Mouse (Mus musculus): ENCODE measurements at regions not wholly inside any gene's neighbourhood (a gene's known extent, or its start where the extent isn't known, plus 50 kb on each side); places are given as distances from the start of the nearest gene placed in this dataset.

- no peaks in the 10 kb centered on the region for H3K9me3 ChIP-seq (ENCODE audit: low read depth, low read length)
- H3K27ac ChIP-seq (ENCODE audit: low read depth), result no peak overlapping the region
- no peak for TF ChIP-seq CTCF (IDR thresholded peaks at IDR 0.05; ENCODE audit: low read depth)
- no peak overlapping the region for H3K4me3 ChIP-seq (ENCODE audit: low read depth, low read length)
- 62% methylated on average over 9 of the region's 9 CpGs for WGBS
- peaks cover 20% of the 10 kb centered on the region for H3K4me1 ChIP-seq (ENCODE audit: insufficient read depth)
- H3K9ac ChIP-seq, result no peak overlapping the region
- H3K27me3 ChIP-seq (ENCODE audit: insufficient read depth, low read length), result no peaks in the 10 kb centered on the region
- ATAC-seq (ENCODE audit: insufficient read depth) (no peak), DNase-seq (no peak)
- H3K36me3 ChIP-seq (ENCODE audit: insufficient read depth), result no peaks in the 10 kb centered on the region
- H3K4me2 ChIP-seq, result no peak overlapping the region
Observed at GRCm38 (mm10) chr7:129965281-129966051, 373.8 kb downstream of the Wdr11 start.

GRCm38 (mm10) chr7:129966771-129967170, 375.1 kb downstream of the Wdr11 start:
- Histone ChIP-seq H3K4me1 (ENCODE audit: insufficient read depth) (peaks cover 17% of the 10 kb centered on the region), H3K4me2 (no peak overlapping the region), H3K9me3 (ENCODE audit: low read depth, low read length) (no peaks in the 10 kb centered on the region), H3K36me3 (ENCODE audit: insufficient read depth) (no peaks in the 10 kb centered on the region), H3K9ac (no peak overlapping the region), H3K27ac (ENCODE audit: low read depth) (no peak overlapping the region), H3K4me3 (ENCODE audit: low read depth, low read length) (no peak overlapping the region), H3K27me3 (ENCODE audit: insufficient read depth, low read length) (no peaks in the 10 kb centered on the region)
- DNase-seq, result no peak
- TF ChIP-seq CTCF (IDR thresholded peaks at IDR 0.05; ENCODE audit: low read depth), result no peak
- WGBS, result 91% methylated on average over 2 of the region's 2 CpGs
- ATAC-seq (ENCODE audit: insufficient read depth), result no peak

- 84% methylated on average over 1 of the region's 1 CpGs for WGBS
- H3K9ac ChIP-seq, result no peak overlapping the region
- H3K4me1 ChIP-seq (ENCODE audit: insufficient read depth), result 0 out of 2 replicates have a peak, but pooled peaks cover 3% of the 10 kb centered on the region
- TF ChIP-seq CTCF (IDR thresholded peaks at IDR 0.05; ENCODE audit: low read depth), result no peak
- DNase-seq (no peak), ATAC-seq (ENCODE audit: insufficient read depth) (no peak)
- H3K9me3 ChIP-seq (ENCODE audit: low read depth, low read length), result no peaks in the 10 kb centered on the region
- H3K27ac ChIP-seq (ENCODE audit: low read depth), result no peak overlapping the region
- H3K36me3 ChIP-seq (ENCODE audit: insufficient read depth), result no peaks in the 10 kb centered on the region
- no peak overlapping the region for H3K4me2 ChIP-seq
- H3K4me3 ChIP-seq (ENCODE audit: low read depth, low read length), result no peak overlapping the region
- H3K27me3 ChIP-seq (ENCODE audit: insufficient read depth, low read length), result no peaks in the 10 kb centered on the region
Observed at GRCm38 (mm10) chr7:129970201-129970600, 378.5 kb downstream of the Wdr11 start.

- H3K27ac ChIP-seq (ENCODE audit: low read depth), result no peak overlapping the region
Observed at GRCm38 (mm10) chr7:129974206-129974605, 382.5 kb downstream of the Wdr11 start.

GRCm38 (mm10) chr7:129974837-129975236, 383.2 kb downstream of the Wdr11 start:
- no peak overlapping the region for H3K4me2 ChIP-seq
- no peak overlapping the region for H3K27ac ChIP-seq (ENCODE audit: low read depth)
- no peaks in the 10 kb centered on the region for H3K4me1 ChIP-seq (ENCODE audit: insufficient read depth)
- DNase-seq (no peak), ATAC-seq (ENCODE audit: insufficient read depth) (no peak)
- H3K9ac ChIP-seq, result no peak overlapping the region
- no peak overlapping the region for H3K4me3 ChIP-seq (ENCODE audit: low read depth, low read length)
- no peak for TF ChIP-seq CTCF (IDR thresholded peaks at IDR 0.05; ENCODE audit: low read depth)
- no peaks in the 10 kb centered on the region for H3K9me3 ChIP-seq (ENCODE audit: low read depth, low read length)
- no peaks in the 10 kb centered on the region for H3K36me3 ChIP-seq (ENCODE audit: insufficient read depth)
- WGBS, result 82% methylated on average over 11 of the region's 11 CpGs
- H3K27me3 ChIP-seq (ENCODE audit: insufficient read depth, low read length), result no peaks in the 10 kb centered on the region

More at GRCm38 (mm10) chr7:129974206-129974605, 382.5 kb downstream of the Wdr11 start:
- Histone ChIP-seq H3K9me3 (ENCODE audit: low read depth, low read length) (no peaks in the 10 kb centered on the region), H3K27me3 (ENCODE audit: insufficient read depth, low read length) (no peaks in the 10 kb centered on the region), H3K36me3 (ENCODE audit: insufficient read depth) (no peaks in the 10 kb centered on the region), H3K4me2 (no peak overlapping the region), H3K9ac (no peak overlapping the region), H3K4me1 (ENCODE audit: insufficient read depth) (no peaks in the 10 kb centered on the region), H3K4me3 (ENCODE audit: low read depth, low read length) (no peak overlapping the region)
- WGBS, result 81% methylated on average over 9 of the region's 9 CpGs
- ATAC-seq (ENCODE audit: insufficient read depth) (no peak), DNase-seq (no peak)
- TF ChIP-seq CTCF (IDR thresholded peaks at IDR 0.05; ENCODE audit: low read depth), result no peak

DNA sequence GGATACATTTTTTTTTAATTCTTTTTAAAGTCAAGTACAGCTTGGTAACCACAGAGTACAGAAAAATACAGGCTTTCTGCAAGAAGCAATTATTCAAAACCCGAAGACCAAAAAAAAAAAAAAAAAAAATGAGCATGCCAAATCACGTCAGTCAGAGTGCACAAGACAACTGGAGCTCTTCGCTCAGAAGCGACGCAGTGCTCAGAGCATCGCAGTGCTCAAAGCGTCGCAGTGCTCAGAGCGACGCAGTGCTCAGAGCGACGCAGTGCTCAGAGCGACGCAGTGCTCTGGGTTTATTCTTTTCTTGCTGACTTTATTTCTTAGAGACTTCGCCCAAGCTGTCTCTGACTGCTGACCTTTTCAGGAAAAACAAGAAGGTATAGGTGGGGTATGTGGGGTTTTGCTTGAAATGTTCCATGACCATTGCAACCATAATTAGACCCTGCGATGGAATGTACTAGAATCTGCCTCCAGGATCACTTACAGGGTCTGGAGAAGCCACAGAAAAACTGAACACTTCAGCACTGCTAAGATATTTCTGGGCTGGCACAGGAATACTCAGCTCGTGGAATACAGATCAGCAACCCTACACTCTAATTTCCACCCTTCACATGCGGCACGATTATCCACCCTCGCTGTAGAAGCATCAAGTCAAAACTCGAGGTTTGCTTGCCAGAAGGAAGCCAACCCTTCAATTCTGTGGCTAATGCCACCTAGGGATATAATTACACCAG, 384.3 kb downstream of the Wdr11 start:
- Histone ChIP-seq H3K4me2 (no peak overlapping the region), H3K36me3 (ENCODE audit: insufficient read depth) (no peaks in the 10 kb centered on the region), H3K4me3 (ENCODE audit: low read depth, low read length) (no peak overlapping the region), H3K27ac (ENCODE audit: low read depth) (no peak overlapping the region), H3K9ac (no peak overlapping the region), H3K9me3 (ENCODE audit: low read depth, low read length) (no peaks in the 10 kb centered on the region), H3K27me3 (ENCODE audit: insufficient read depth, low read length) (no peaks in the 10 kb centered on the region), H3K4me1 (ENCODE audit: insufficient read depth) (0 out of 2 replicates have a peak, but pooled peaks cover 3% of the 10 kb centered on the region)
- TF ChIP-seq CTCF (IDR thresholded peaks at IDR 0.05; ENCODE audit: low read depth), result no peak
- ATAC-seq (ENCODE audit: insufficient read depth) (no peak), DNase-seq (no peak)
- 89% methylated on average over 21 of the region's 21 CpGs for WGBS

DNA sequence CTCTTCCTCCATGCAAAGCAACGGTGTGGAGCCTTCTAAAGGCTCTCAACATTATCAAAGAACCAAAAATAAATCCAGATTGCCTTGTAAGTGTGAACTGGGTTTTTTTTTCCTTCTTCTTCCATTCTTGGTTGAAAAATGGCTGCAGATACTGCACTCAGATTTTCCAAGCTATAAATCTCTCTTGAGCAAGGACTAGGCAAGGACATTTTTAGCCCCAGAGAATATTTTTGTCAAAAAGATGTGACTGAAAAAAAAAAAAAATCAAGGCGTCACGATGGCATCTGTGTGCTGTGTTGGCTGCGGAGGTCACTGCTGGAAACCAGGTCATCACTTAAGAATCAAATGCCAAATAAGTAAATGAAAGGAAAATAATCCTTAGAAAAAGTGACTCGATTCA, 386.9 kb downstream of the Wdr11 start:
- TF ChIP-seq CTCF (IDR thresholded peaks at IDR 0.05; ENCODE audit: low read depth), result no peak
- no peak overlapping the region for H3K9ac ChIP-seq
- H3K4me3 ChIP-seq (ENCODE audit: low read depth, low read length), result no peak overlapping the region
- ATAC-seq (ENCODE audit: insufficient read depth) (no peak), DNase-seq (no peak)
- WGBS, result 69% methylated on average over 5 of the region's 5 CpGs
- H3K36me3 ChIP-seq (ENCODE audit: insufficient read depth), result no peaks in the 10 kb centered on the region
- no peaks in the 10 kb centered on the region for H3K9me3 ChIP-seq (ENCODE audit: low read depth, low read length)
- H3K4me2 ChIP-seq, result no peak overlapping the region
- H3K27me3 ChIP-seq (ENCODE audit: insufficient read depth, low read length), result no peaks in the 10 kb centered on the region
- peaks cover 3% of the 10 kb centered on the region; the same call in 1 of the 2 replicates for H3K4me1 ChIP-seq (ENCODE audit: insufficient read depth)
- no peak overlapping the region for H3K27ac ChIP-seq (ENCODE audit: low read depth)
